25 mouse cellular contexts compared by ENCODE assay signal in genomic region chr12:8712665-8713064, GRCm38 (mm10).
"Had no signal": no experiment of that assay in that cellular context is flagged by ENCODE, and none has a peak within 500 bp of the region (broad histone marks: within the 10 kb centered on the region; RNA-seq: fewer than 3 reads in every experiment).

No protein-coding gene starts in this region.

- H3K4me2 ChIP-seq: heart, embryonic 11.5 days; heart, embryonic 13.5 days; heart, embryonic 15.5 days; hindbrain, embryonic 13.5 days; hindbrain, embryonic 15.5 days; limb, embryonic 13.5 days; limb, embryonic 15.5 days; liver, embryonic 12.5 days had no signal

- H3K27ac ChIP-seq: heart, adult 2 months; heart, embryonic 13.5 days; heart, embryonic 15.5 days; hindbrain, embryonic 13.5 days; hindbrain, embryonic 15.5 days; hindbrain, postnatal 0 days; layer of hippocampus, adult 2 months; left cerebral cortex, adult 2 months; limb, embryonic 13.5 days; limb, embryonic 15.5 days; liver, embryonic 12.5 days; liver, embryonic 14.5 days had no signal

- H3K27me3 ChIP-seq: heart, embryonic 13.5 days; heart, embryonic 15.5 days; hindbrain, embryonic 13.5 days; hindbrain, embryonic 15.5 days; limb, embryonic 13.5 days; limb, embryonic 15.5 days; liver, embryonic 12.5 days had no signal

- DNase-seq: gastrocnemius, postnatal 14 days; gastrocnemius, postnatal 36 days; heart, adult 11 months; heart, adult 2 months; heart, postnatal 14 days; heart, postnatal 36 days; kidney, adult 18-20 months; kidney, adult 8-10 months; kidney, postnatal 10 days; kidney, postnatal 25 days; kidney, postnatal 4 days; left cerebral cortex, postnatal 4 days had no signal

- H3K4me1 ChIP-seq: heart, embryonic 13.5 days; heart, embryonic 15.5 days; hindbrain, embryonic 13.5 days; hindbrain, embryonic 15.5 days; limb, embryonic 13.5 days; limb, embryonic 15.5 days had no signal

- H3K9ac ChIP-seq: heart, embryonic 13.5 days; heart, embryonic 15.5 days; hindbrain, embryonic 13.5 days; hindbrain, embryonic 15.5 days; limb, embryonic 13.5 days; limb, embryonic 15.5 days; liver, embryonic 12.5 days; liver, embryonic 14.5 days had no signal

- H3K9me3 ChIP-seq: heart, embryonic 13.5 days; heart, embryonic 15.5 days; hindbrain, embryonic 13.5 days; hindbrain, embryonic 15.5 days; limb, embryonic 13.5 days; limb, embryonic 15.5 days; liver, embryonic 12.5 days had no signal

- ATAC-seq: hindbrain, postnatal 0 days; intestine, postnatal 0 days; liver, embryonic 12.5 days had no signal

- H3K4me3 ChIP-seq: heart, adult 2 months; heart, embryonic 13.5 days; heart, embryonic 15.5 days; hindbrain, embryonic 13.5 days; hindbrain, embryonic 15.5 days; layer of hippocampus, adult 2 months; left cerebral cortex, adult 2 months; limb, embryonic 13.5 days; limb, embryonic 15.5 days; liver, embryonic 12.5 days had no signal
